Mouse (Mus musculus) midbrain, embryonic 14.5 days (tissue): ENCODE measurements around the gene Cldn9. TPM values are rescaled to one million over a fixed set of nuclear protein-coding genes. Genes with fewer than 3 reads are reported as not detected.

ENCODE experiments used
- ATAC-seq: fragments of 200-750 bp; cut with Nextera tagmentation; 2 replicates; pipeline ENCODE4 v1.8.0; 2017; ENCODE audit warnings: moderate number of reproducible peaks, moderate library complexity; ENCODE audit not compliant: low FRiP score, low TSS enrichment
- DNase-seq: peaks from one replicate; pipeline ENCODE4 v3.0.0-alpha.2; 2015
- H3K27ac ChIP-seq: fragments of 300-500 bp; sonication (generic); replicated peaks from 2 replicates; pipeline ENCODE4 v1.5.1; 2014; ENCODE audit warnings: mild to moderate bottlenecking, low read depth, low read length, moderate library complexity
- H3K27me3 ChIP-seq: fragments of 300-500 bp; sonication (generic); 2 replicates; pipeline ENCODE4 v1.6.1; 2014; ENCODE audit warnings: low read length, control low read depth, mixed read lengths; ENCODE audit not compliant: control insufficient read depth, insufficient read depth
- H3K36me3 ChIP-seq: fragments of 300-500 bp; sonication (generic); 2 replicates; pipeline ENCODE4 v1.6.1; 2014; ENCODE audit warnings: low read length, control low read depth; ENCODE audit not compliant: control insufficient read depth, insufficient read depth
- H3K4me1 ChIP-seq: fragments of 300-500 bp; sonication (generic); 2 replicates; pipeline ENCODE4 v1.6.1; 2014; ENCODE audit warnings: mild to moderate bottlenecking, antibody characterized with exemption, low read length, control low read depth; ENCODE audit not compliant: control insufficient read depth, insufficient read depth
- H3K4me2 ChIP-seq: fragments of 300-500 bp; sonication (generic); 2 replicates; pipeline ENCODE4 v1.6.1; 2014; ENCODE audit warnings: mild to moderate bottlenecking, low read length, moderate library complexity
- H3K4me3 ChIP-seq: fragments of 300-500 bp; sonication (generic); replicated peaks from 2 replicates; pipeline ENCODE4 v1.5.1; 2014; ENCODE audit warnings: low read depth, low read length
- H3K9ac ChIP-seq: fragments of 300-500 bp; sonication (generic); replicated peaks from 2 replicates; pipeline ENCODE4 v1.6.1; 2014; ENCODE audit warnings: mild to moderate bottlenecking, low read length, moderate library complexity
- H3K9me3 ChIP-seq: fragments of 300-500 bp; sonication (generic); 2 replicates; pipeline ENCODE4 v1.6.1; 2016; ENCODE audit warnings: low read length, control low read depth, mixed read lengths; ENCODE audit not compliant: control insufficient read depth
- WGBS: fragments of 180-500 bp; shearing (Covaris S2); extraction: QIAGEN DNeasy Blood & Tissue Kit; methylation state at CpG from one replicate; pipeline ENCODE4 v1.1.7; 2014; 5-methylcytosine and 5-hydroxymethylcytosine counted together
- polyA plus RNA-seq: library from polyadenylated mRNA; unstranded; fragments of >200 nt; fragmentation: Nextera tagmentation; extraction: Ambion mirVana; gene quantifications from 2 replicates; pipeline ENCODE4 v1.2.1, GENCODE M21; 2014

Gene Cldn9
- polyA plus RNA-seq: 0.50 and 0.92 TPM in 2 replicates

GRCm38 (mm10) chr17:23683856-23684672 is at the start of gene Cldn9:
Gene Cldn9, minus strand, starts transcription at chr17:23684026.
- H3K36me3 ChIP-seq: no peaks in the 10 kb centered on the region
- DNase-seq (no peak), ATAC-seq (no peak)
- WGBS: 13% methylated on average over 15 of the region's 15 CpGs
- H3K9me3 ChIP-seq: no peaks in the 10 kb centered on the region
- H3K4me2 ChIP-seq: no peak within 1 kb of the TSS
- no peak within 1 kb of the TSS for H3K27ac ChIP-seq
- peaks cover 42% of the 10 kb centered on the region for H3K27me3 ChIP-seq
- no peak within 1 kb of the TSS for H3K9ac ChIP-seq
- H3K4me1 ChIP-seq: 0 out of 2 replicates have a peak, but pooled peaks cover 5% of the 10 kb centered on the region
- no peak within 1 kb of the TSS for H3K4me3 ChIP-seq

DNA sequence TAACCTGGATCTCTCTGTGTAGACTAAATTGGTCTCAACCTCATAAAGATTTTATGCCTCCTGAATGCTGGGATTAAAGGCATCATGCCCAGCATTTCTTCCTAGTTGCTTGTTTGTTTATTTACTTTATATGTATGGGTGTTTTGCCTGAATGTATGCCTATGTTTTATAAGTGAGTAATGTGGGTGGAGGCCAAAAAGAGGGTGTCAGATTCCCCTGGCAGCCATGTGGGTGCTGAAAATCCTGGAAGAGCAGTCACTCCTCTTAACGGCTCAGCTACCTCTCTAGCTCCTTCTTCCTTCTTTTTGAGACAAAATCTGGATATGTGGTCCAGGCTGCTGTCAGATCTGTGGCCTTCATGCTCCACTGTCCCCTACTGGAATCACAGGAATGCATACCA is 46.6 kb upstream of the Cldn9 start:
- Histone ChIP-seq H3K4me2 (no peak overlapping the region), H3K4me1 (peaks cover 8% of the 10 kb centered on the region; the same call in 1 of the 2 replicates), H3K4me3 (no peak overlapping the region), H3K36me3 (peaks cover 6% of the 10 kb centered on the region; the same call in 1 of the 2 replicates), H3K9me3 (no peaks in the 10 kb centered on the region), H3K9ac (no peak overlapping the region), H3K27ac (no peak overlapping the region), H3K27me3 (no peaks in the 10 kb centered on the region)
- 89% methylated on average over 1 of the region's 1 CpGs for WGBS
- DNase-seq (no peak), ATAC-seq (no peak)

DNA sequence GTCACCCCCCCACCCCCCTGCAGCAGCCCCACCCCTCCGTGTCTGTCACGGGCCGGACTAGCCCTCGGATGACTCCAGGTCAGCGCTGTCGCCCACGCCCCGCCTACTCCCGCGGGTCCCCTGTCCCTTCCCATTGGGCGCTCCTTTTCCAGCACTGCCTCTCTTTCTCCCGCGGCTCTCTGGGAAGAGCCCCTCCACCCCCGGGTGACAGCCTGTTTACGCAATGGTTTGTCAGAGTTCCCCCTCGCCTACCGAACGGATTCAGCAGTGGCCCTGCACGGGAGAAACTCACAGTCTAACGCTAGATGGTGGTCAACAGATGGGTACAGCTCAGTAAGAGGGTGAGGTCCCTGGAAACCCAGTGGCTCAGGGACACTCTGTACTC is 42.9 kb upstream of the Cldn9 start:
- no peaks in the 10 kb centered on the region for H3K9me3 ChIP-seq
- ATAC-seq (peak; percentile 80), DNase-seq (peak; percentile 78)
- peak overlapping the region; percentile 63 for H3K9ac ChIP-seq
- H3K27ac ChIP-seq: peak overlapping the region; percentile 55
- H3K27me3 ChIP-seq: no peaks in the 10 kb centered on the region
- 1% methylated on average over 19 of the region's 20 CpGs for WGBS
- peaks cover 9% of the 10 kb centered on the region; the same call in 1 of the 2 replicates for H3K4me1 ChIP-seq
- H3K4me2 ChIP-seq: peak overlapping the region; percentile 91
- peak overlapping the region; percentile 78 for H3K4me3 ChIP-seq
- H3K36me3 ChIP-seq: no peaks in the 10 kb centered on the region

- Histone ChIP-seq H3K9ac (peak within 1 kb of the TSS; percentile 63), H3K27me3 (no peaks in the 10 kb centered on the region), H3K27ac (peak within 1 kb of the TSS; percentile 55), H3K4me1 (peaks cover 9% of the 10 kb centered on the region; the same call in 1 of the 2 replicates), H3K4me3 (peak within 1 kb of the TSS; percentile 78), H3K4me2 (peak within 1 kb of the TSS; percentile 91), H3K9me3 (no peaks in the 10 kb centered on the region), H3K36me3 (no peaks in the 10 kb centered on the region)
- under 1% methylated on average over 72 of the region's 73 CpGs for WGBS
- ATAC-seq (peak; percentile 92), DNase-seq (peak; percentile 98)
Measured at GRCm38 (mm10) chr17:23725999-23726757, 42.4 kb upstream of the Cldn9 start, which contains the start of gene Pkmyt1. Gene Pkmyt1, plus strand, starts transcription at chr17:23726336.

GRCm38 (mm10) chr17:23725477-23725876 is 41.7 kb upstream of the Cldn9 start:
- peak overlapping the region; percentile 55 for H3K27ac ChIP-seq
- WGBS: 71% methylated on average over 4 of the region's 4 CpGs
- H3K27me3 ChIP-seq: no peaks in the 10 kb centered on the region
- no peaks in the 10 kb centered on the region for H3K9me3 ChIP-seq
- no peak for DNase-seq
- H3K36me3 ChIP-seq: no peaks in the 10 kb centered on the region
- peak overlapping the region; percentile 78 for H3K4me3 ChIP-seq
- H3K9ac ChIP-seq: 0 out of 2 replicates have a peak overlapping the region, but pooled peaks have one; percentile 63
- H3K4me1 ChIP-seq: peaks cover 9% of the 10 kb centered on the region; the same call in 1 of the 2 replicates
- ATAC-seq: no peak
- H3K4me2 ChIP-seq: peak overlapping the region; percentile 91

DNA sequence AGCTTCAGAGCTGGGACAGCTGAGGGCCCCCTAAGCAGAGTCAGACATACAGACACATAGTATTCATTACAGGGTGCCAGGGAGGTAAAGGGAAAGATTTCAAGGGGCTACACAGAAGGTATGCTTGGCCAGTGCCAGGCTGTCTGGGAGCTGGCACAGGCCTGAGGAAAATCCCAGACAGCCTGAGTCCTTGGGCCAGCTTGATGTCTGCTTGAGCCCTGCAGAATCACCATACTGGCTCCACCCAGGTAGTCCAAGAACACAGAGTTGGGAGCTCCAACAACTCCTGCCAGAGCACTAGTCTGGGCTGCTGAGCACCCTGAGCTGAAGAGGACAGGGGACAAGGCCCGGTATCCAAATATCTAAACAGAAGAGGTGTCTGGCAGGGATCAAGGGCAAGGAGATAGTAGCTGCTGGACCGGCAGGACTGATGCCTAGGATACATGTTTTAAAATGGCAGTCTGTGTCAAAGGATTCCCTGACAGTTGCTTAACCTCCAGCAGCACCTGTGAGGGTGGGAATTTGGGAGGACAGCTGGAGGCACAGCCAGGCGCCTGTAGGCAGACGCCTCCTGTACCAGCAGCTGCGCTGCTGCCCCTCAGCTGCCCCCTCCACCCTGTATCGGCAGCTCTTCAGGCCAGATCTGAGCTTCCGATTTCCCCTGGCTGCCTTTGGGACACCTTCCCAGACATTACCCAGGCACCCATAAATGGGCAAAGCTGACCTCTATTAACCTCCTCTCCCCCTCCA is 38.7 kb upstream of the Cldn9 start, which contains the start of gene 1520401A03Rik:
Gene 1520401A03Rik (minus strand): TSS at position 408 of the 750 bp plus-strand sequence.
- Histone ChIP-seq H3K27ac (no peak within 1 kb of the TSS), H3K9me3 (no peaks in the 10 kb centered on the region), H3K27me3 (no peaks in the 10 kb centered on the region), H3K4me2 (no peak within 1 kb of the TSS), H3K9ac (no peak within 1 kb of the TSS), H3K36me3 (no peaks in the 10 kb centered on the region), H3K4me3 (no peak within 1 kb of the TSS), H3K4me1 (peaks cover 9% of the 10 kb centered on the region; the same call in 1 of the 2 replicates)
- 83% methylated on average over 7 of the region's 7 CpGs for WGBS
- no peak for ATAC-seq
- DNase-seq: no peak

GRCm38 (mm10) chr17:23721886-23722285 is 38.1 kb upstream of the Cldn9 start:
- H3K4me2 ChIP-seq: no peak overlapping the region
- H3K9me3 ChIP-seq: no peaks in the 10 kb centered on the region
- no peaks in the 10 kb centered on the region for H3K27me3 ChIP-seq
- no peak overlapping the region for H3K27ac ChIP-seq
- H3K36me3 ChIP-seq: no peaks in the 10 kb centered on the region
- no peak overlapping the region for H3K9ac ChIP-seq
- H3K4me3 ChIP-seq: no peak overlapping the region
- DNase-seq (no peak), ATAC-seq (no peak)
- H3K4me1 ChIP-seq: peaks cover 6% of the 10 kb centered on the region; the same call in 1 of the 2 replicates
- 76% methylated on average over 2 of the region's 2 CpGs for WGBS

- H3K27me3 ChIP-seq: no peaks in the 10 kb centered on the region
- WGBS: 10% methylated on average over 1 of the region's 1 CpGs
- H3K4me3 ChIP-seq: no peak overlapping the region
- H3K4me1 ChIP-seq: no peaks in the 10 kb centered on the region
- no peak overlapping the region for H3K27ac ChIP-seq
- H3K36me3 ChIP-seq: no peaks in the 10 kb centered on the region
- H3K4me2 ChIP-seq: no peak overlapping the region
- no peak overlapping the region for H3K9ac ChIP-seq
- no peak for ATAC-seq
- H3K9me3 ChIP-seq: no peaks in the 10 kb centered on the region
- no peak for DNase-seq
Measured at GRCm38 (mm10) chr17:23719455-23719854, 35.6 kb upstream of the Cldn9 start.
